Mouse (Mus musculus) R1 (cell line): ENCODE measurements around the gene Zfp277.

Source experiments
- DNase-seq: peaks from one replicate; pipeline ENCODE4 v3.0.0-alpha.2; 2018; ENCODE audit warnings: low read depth, low spot score

The Zfp277 gene

GRCm38 (mm10) chr12:40378621-40379537 lies 66.8 kb downstream of the Zfp277 start:
- no peak for DNase-seq

GRCm38 (mm10) chr12:40351879-40352278 lies 93.8 kb downstream of the Zfp277 start:
- no peak for DNase-seq

GRCm38 (mm10) chr12:40348251-40348650 lies 97.5 kb downstream of the Zfp277 start:
- no peak for DNase-seq

GRCm38 (mm10) chr12:40347060-40347698 lies 98.5 kb downstream of the Zfp277 start:
- DNase-seq, result no peak

GRCm38 (mm10) chr12:40341443-40341842 lies 104.3 kb downstream of the Zfp277 start:
- no peak for DNase-seq

GRCm38 (mm10) chr12:40335303-40335702 lies 110.4 kb downstream of the Zfp277 start:
- DNase-seq, result no peak

- DNase-seq, result no peak
Observed at GRCm38 (mm10) chr12:40331467-40331866, 114.2 kb downstream of the Zfp277 start.

- DNase-seq, result no peak
Observed at GRCm38 (mm10) chr12:40327012-40327660, 118.6 kb downstream of the Zfp277 start.

GRCm38 (mm10) chr12:40325582-40325981 lies 120.1 kb downstream of the Zfp277 start:
- DNase-seq, result no peak

- no peak for DNase-seq
Observed at GRCm38 (mm10) chr12:40324819-40325218, 120.9 kb downstream of the Zfp277 start.

- no peak for DNase-seq
Observed at GRCm38 (mm10) chr12:40315146-40315545, 130.6 kb downstream of the Zfp277 start.

GRCm38 (mm10) chr12:40303960-40304359 lies 141.7 kb downstream of the Zfp277 start:
- DNase-seq, result no peak

- no peak for DNase-seq
Observed at GRCm38 (mm10) chr12:40298636-40299035, 147.1 kb downstream of the Zfp277 start.

- DNase-seq, result no peak
Observed at GRCm38 (mm10) chr12:40286539-40286938, 159.2 kb downstream of the Zfp277 start.

GRCm38 (mm10) chr12:40280596-40281325 lies 164.9 kb downstream of the Zfp277 start:
- DNase-seq, result no peak

- DNase-seq, result no peak
Observed at GRCm38 (mm10) chr12:40277581-40277980, 168.1 kb downstream of the Zfp277 start.

GRCm38 (mm10) chr12:40274931-40275330 lies 170.8 kb downstream of the Zfp277 start:
- DNase-seq, result no peak

GRCm38 (mm10) chr12:40273339-40273738 lies 172.4 kb downstream of the Zfp277 start:
- no peak for DNase-seq

GRCm38 (mm10) chr12:40272710-40273109 lies 173.0 kb downstream of the Zfp277 start:
- no peak for DNase-seq

GRCm38 (mm10) chr12:40268313-40268712 lies 177.4 kb downstream of the Zfp277 start:
- DNase-seq, result no peak
